Mouse (Mus musculus): Measurements from ENCODE around the gene Slc2a8. TPM values are rescaled to one million over a fixed set of nuclear protein-coding genes. Genes with fewer than 3 reads are reported as not detected.

Slc2a8 gene
- total and polyA plus RNA-seq, 2 experiments: 7.9 to 59.4 TPM

DNA sequence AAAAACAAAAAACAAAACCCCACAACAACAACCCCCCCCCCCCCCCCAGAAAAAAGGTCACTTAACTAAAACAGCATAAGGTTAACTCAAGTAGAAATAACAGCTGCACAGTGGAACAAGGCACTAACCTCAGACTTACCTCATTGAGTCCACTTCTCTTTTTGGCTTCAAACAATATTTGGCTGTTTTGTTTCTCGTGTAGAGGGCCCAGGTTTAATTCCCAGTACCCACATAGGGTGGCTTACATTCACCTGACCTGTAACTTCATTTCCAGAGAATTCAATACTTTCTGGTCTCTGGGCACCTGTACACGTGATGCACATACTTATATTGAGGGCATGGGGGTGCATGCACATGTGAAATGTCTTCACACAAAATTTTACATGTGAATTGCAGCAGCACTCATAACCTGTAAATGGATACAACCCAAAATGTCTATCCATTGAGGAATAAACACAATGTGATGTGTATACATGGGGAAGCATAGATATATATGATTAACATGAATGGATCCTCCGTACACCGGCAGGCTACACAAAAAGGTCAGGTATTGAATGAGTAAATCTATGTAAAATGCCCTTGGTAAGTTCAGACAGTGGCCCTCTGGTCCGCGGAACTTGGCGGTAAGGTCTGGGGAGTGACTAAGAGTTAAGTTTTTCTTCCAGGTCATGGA is 16.2 kb downstream of the Slc2a8 start:
- H3K4me3 ChIP-seq (ENCODE audit: insufficient read depth, low read depth, low read length): no peak overlapping the region
- WGBS: 12% methylated on average over 7 of the region's 7 CpGs
- no peak overlapping the region for H3K9ac ChIP-seq (ENCODE audit: low read depth, low read length)
- H3K27ac ChIP-seq (replicated peaks; ENCODE audit: insufficient read depth, low read depth, low read length): no peak overlapping the region
- no peaks in the 10 kb centered on the region for H3K27me3 ChIP-seq (ENCODE audit: control insufficient read depth, insufficient read depth, low read length)
- peaks cover 5% of the 10 kb centered on the region; the same call in 1 of the 2 replicates for H3K79me2 ChIP-seq (ENCODE audit: control insufficient read depth, insufficient read depth, low read length)
- DNase-seq (ENCODE audit: extremely low read depth, low read depth, low spot score): peak; percentile 7
- peaks cover 10% of the 10 kb centered on the region for H3K36me3 ChIP-seq (ENCODE audit: control insufficient read depth, insufficient read depth, low read length)
- H3K4me1 ChIP-seq (ENCODE audit: control insufficient read depth, insufficient read depth, low read length): peaks cover 24% of the 10 kb centered on the region
- no peak for TF ChIP-seq POLR2A (IDR thresholded peaks at IDR 0.05; ENCODE audit: extremely low read depth, insufficient read depth, low read length)
- no peak for TF ChIP-seq CTCF (IDR thresholded peaks at IDR 0.05; ENCODE audit: low read depth, low read length)

DNA sequence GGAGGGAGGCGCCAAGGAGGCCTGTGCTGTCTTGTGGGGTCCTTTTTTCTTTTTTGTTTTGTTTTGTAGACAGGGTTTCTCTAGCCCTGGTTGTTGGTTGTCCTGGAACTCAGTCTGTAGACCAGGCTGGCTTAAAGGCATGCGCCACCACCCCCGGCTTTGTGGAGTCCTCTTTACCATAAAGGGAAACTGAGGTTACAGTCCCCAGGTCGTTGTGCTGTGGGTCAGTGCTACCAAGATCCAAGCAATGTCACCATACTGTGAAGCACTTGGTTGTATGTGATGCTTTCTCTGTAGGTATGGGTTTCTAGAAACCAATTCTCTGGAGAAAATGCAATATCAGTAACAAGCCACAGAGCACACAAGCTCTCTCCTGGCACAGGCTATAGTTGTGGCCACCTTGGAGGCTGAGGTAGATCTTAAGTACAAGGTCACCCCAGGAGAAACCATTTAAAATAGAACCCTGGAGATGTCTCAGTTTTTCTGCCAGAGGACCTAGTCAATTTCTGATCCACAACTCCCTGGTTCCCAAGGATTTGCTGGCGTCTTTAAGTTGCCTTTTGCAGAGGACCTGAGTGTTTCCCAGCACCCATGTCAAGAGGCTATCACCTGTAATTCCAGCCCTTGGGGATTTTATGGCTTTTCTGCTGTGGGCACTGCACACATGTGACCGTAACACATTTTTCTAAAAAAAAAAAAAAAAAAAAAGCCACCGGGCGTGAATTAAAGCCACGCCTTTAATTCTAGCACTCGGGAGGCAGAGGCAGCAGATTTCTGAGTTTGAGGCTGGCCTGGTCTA is 17.0 kb downstream of the Slc2a8 start:
- no peak for DNase-seq (ENCODE audit: extremely low read depth, low read depth, low spot score)
- Histone ChIP-seq H3K27me3 (ENCODE audit: control insufficient read depth, insufficient read depth, low read length) (no peaks in the 10 kb centered on the region), H3K4me3 (ENCODE audit: insufficient read depth, low read depth, low read length) (no peak overlapping the region), H3K79me2 (ENCODE audit: control insufficient read depth, insufficient read depth, low read length) (peaks cover 5% of the 10 kb centered on the region; the same call in 1 of the 2 replicates), H3K9ac (ENCODE audit: low read depth, low read length) (no peak overlapping the region), H3K36me3 (ENCODE audit: control insufficient read depth, insufficient read depth, low read length) (peaks cover 10% of the 10 kb centered on the region), H3K4me1 (ENCODE audit: control insufficient read depth, insufficient read depth, low read length) (peaks cover 27% of the 10 kb centered on the region), H3K27ac (replicated peaks; ENCODE audit: insufficient read depth, low read depth, low read length) (no peak overlapping the region)
- TF ChIP-seq CTCF (IDR thresholded peaks at IDR 0.05; ENCODE audit: low read depth, low read length) (no peak), POLR2A (IDR thresholded peaks at IDR 0.05; ENCODE audit: extremely low read depth, insufficient read depth, low read length) (no peak)
- WGBS: 67% methylated on average over 10 of the region's 10 CpGs

DNA sequence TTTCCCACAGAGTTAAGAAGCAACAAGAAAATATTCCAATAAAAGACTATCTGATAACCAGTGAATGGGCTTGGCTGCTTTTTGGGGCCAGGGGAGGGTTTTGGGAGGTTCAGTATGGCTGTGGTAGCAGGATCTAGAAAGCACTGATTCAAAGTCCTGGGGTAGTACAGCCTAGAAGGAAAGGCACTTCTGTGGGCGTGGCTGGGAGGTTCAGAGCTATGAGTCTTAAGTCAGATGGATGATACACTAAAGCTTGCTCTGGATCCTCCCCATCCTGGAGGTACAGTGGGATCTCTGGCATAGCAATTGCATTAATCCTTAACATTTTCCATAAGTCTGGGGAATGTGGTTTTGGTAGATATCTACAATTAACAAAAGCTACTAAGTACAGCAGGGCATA is 17.9 kb downstream of the Slc2a8 start:
- peaks cover 5% of the 10 kb centered on the region; the same call in 1 of the 2 replicates for H3K79me2 ChIP-seq (ENCODE audit: control insufficient read depth, insufficient read depth, low read length)
- H3K4me1 ChIP-seq (ENCODE audit: control insufficient read depth, insufficient read depth, low read length): peaks cover 27% of the 10 kb centered on the region
- H3K36me3 ChIP-seq (ENCODE audit: control insufficient read depth, insufficient read depth, low read length): peaks cover 10% of the 10 kb centered on the region
- TF ChIP-seq CTCF (IDR thresholded peaks at IDR 0.05; ENCODE audit: low read depth, low read length) (no peak), POLR2A (IDR thresholded peaks at IDR 0.05; ENCODE audit: extremely low read depth, insufficient read depth, low read length) (no peak)
- H3K9ac ChIP-seq (ENCODE audit: low read depth, low read length): no peak overlapping the region
- 96% methylated on average over 1 of the region's 1 CpGs for WGBS
- no peak for DNase-seq (ENCODE audit: extremely low read depth, low read depth, low spot score)
- H3K4me3 ChIP-seq (ENCODE audit: insufficient read depth, low read depth, low read length): no peak overlapping the region
- no peak overlapping the region for H3K27ac ChIP-seq (replicated peaks; ENCODE audit: insufficient read depth, low read depth, low read length)
- no peaks in the 10 kb centered on the region for H3K27me3 ChIP-seq (ENCODE audit: control insufficient read depth, insufficient read depth, low read length)

DNA sequence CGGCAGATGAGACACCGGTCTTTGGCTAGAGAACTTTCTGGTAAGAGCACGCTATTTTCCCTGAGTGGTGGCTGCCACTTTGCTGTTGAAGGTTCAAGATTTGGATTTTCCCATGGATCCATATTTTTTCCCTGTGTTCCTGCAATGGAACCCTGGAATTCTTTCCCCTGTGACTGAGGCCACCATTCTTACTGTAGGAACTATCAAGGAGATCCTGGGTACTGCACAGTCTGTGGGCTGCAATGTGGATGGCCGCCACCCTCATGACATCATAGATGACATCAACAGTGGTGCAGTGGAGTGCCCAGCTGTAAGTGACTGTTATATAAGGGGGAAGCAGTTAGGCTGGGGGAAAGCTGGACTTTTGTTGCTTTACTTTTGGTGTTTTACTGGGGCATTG is 18.3 kb downstream of the Slc2a8 start:
- no peak for DNase-seq (ENCODE audit: extremely low read depth, low read depth, low spot score)
- Histone ChIP-seq H3K4me1 (ENCODE audit: control insufficient read depth, insufficient read depth, low read length) (peaks cover 27% of the 10 kb centered on the region), H3K36me3 (ENCODE audit: control insufficient read depth, insufficient read depth, low read length) (peaks cover 10% of the 10 kb centered on the region), H3K27me3 (ENCODE audit: control insufficient read depth, insufficient read depth, low read length) (no peaks in the 10 kb centered on the region), H3K79me2 (ENCODE audit: control insufficient read depth, insufficient read depth, low read length) (peaks cover 5% of the 10 kb centered on the region; the same call in 1 of the 2 replicates), H3K9ac (ENCODE audit: low read depth, low read length) (no peak overlapping the region), H3K27ac (replicated peaks; ENCODE audit: insufficient read depth, low read depth, low read length) (no peak overlapping the region), H3K4me3 (ENCODE audit: insufficient read depth, low read depth, low read length) (no peak overlapping the region)
- WGBS: 77% methylated on average over 4 of the region's 4 CpGs
- no peak for TF ChIP-seq POLR2A (IDR thresholded peaks at IDR 0.05; ENCODE audit: extremely low read depth, insufficient read depth, low read length)

DNA sequence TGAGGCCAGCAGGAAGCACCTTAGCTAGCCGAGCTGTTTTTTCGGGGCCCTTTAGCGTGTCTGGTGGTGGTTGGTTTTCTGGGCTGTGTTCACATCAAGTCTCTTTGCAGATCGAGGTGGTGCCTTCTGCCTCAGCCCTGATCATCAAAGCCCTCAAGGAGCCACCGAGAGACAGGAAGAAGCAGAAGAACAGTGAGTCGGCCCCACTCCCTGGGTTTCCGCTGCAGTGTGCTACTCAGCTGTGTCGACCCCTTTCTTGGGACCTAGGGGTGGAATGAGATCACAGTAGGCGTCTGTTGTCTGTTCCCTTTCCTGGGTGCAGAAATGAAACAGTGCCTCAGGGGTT is 19.0 kb downstream of the Slc2a8 start:
- Histone ChIP-seq H3K27me3 (ENCODE audit: control insufficient read depth, insufficient read depth, low read length) (no peaks in the 10 kb centered on the region), H3K79me2 (ENCODE audit: control insufficient read depth, insufficient read depth, low read length) (peaks cover 5% of the 10 kb centered on the region; the same call in 1 of the 2 replicates), H3K9ac (ENCODE audit: low read depth, low read length) (peak overlapping the region; percentile 89), H3K4me1 (ENCODE audit: control insufficient read depth, insufficient read depth, low read length) (peaks cover 26% of the 10 kb centered on the region), H3K36me3 (ENCODE audit: control insufficient read depth, insufficient read depth, low read length) (peaks cover 10% of the 10 kb centered on the region), H3K4me3 (ENCODE audit: insufficient read depth, low read depth, low read length) (peak overlapping the region; percentile 89; the same call in 1 of the 2 replicates), H3K27ac (replicated peaks; ENCODE audit: insufficient read depth, low read depth, low read length) (peak overlapping the region; percentile 33)
- DNase-seq (ENCODE audit: extremely low read depth, low read depth, low spot score): no peak
- WGBS: 20% methylated on average over 9 of the region's 9 CpGs
- TF ChIP-seq POLR2A (IDR thresholded peaks at IDR 0.05; ENCODE audit: extremely low read depth, insufficient read depth, low read length) (no peak), CTCF (IDR thresholded peaks at IDR 0.05; ENCODE audit: low read depth, low read length) (no peak)
